Mouse (Mus musculus): ENCODE measurements at regions not wholly inside any gene's neighbourhood (a gene's known extent, or its start where the extent isn't known, plus 50 kb on each side); places are given as distances from the start of the nearest gene placed in this dataset.

- DNase-seq (ENCODE audit: low spot score), result peak; percentile 60
Observed at GRCm38 (mm10) chr19:21104462-21104936, 150.5 kb upstream of the Tmc1 start.

- DNase-seq (ENCODE audit: low spot score), result no peak
Observed at GRCm38 (mm10) chr19:21077771-21078548, 124.0 kb upstream of the Tmc1 start.

- no peak for DNase-seq (ENCODE audit: low spot score)
Observed at GRCm38 (mm10) chr19:21068381-21068780, 114.4 kb upstream of the Tmc1 start.

- no peak for DNase-seq (ENCODE audit: low spot score)
Observed at GRCm38 (mm10) chr19:21066432-21067113, 112.6 kb upstream of the Tmc1 start.

GRCm38 (mm10) chr19:21064902-21065301, 110.9 kb upstream of the Tmc1 start:
- DNase-seq (ENCODE audit: low spot score), result no peak

- DNase-seq (ENCODE audit: low spot score), result no peak
Observed at GRCm38 (mm10) chr19:21053597-21054544, 99.9 kb upstream of the Tmc1 start.

- DNase-seq (ENCODE audit: low spot score), result no peak
Observed at GRCm38 (mm10) chr19:21052771-21053170, 98.8 kb upstream of the Tmc1 start.

GRCm38 (mm10) chr19:21051872-21052271, 97.9 kb upstream of the Tmc1 start:
- DNase-seq (ENCODE audit: low spot score), result no peak

- DNase-seq (ENCODE audit: low spot score), result peak; percentile 27
Observed at GRCm38 (mm10) chr19:21050994-21051721, 97.2 kb upstream of the Tmc1 start.

GRCm38 (mm10) chr19:21049301-21049700, 95.3 kb upstream of the Tmc1 start:
- DNase-seq (ENCODE audit: low spot score), result no peak

GRCm38 (mm10) chr19:21045565-21045964, 91.6 kb upstream of the Tmc1 start:
- DNase-seq (ENCODE audit: low spot score), result no peak

- DNase-seq (ENCODE audit: low spot score), result no peak
Observed at GRCm38 (mm10) chr19:21043958-21044357, 90.0 kb upstream of the Tmc1 start.

GRCm38 (mm10) chr19:21042536-21042935, 88.5 kb upstream of the Tmc1 start:
- no peak for DNase-seq (ENCODE audit: low spot score)

- peak; percentile 69 for DNase-seq (ENCODE audit: low spot score)
Observed at GRCm38 (mm10) chr19:21037448-21038077, 83.6 kb upstream of the Tmc1 start.

- DNase-seq (ENCODE audit: low spot score), result peak; percentile 65
Observed at GRCm38 (mm10) chr19:21036507-21037425, 82.8 kb upstream of the Tmc1 start.

GRCm38 (mm10) chr19:21035505-21035904, 81.5 kb upstream of the Tmc1 start:
- DNase-seq (ENCODE audit: low spot score), result no peak

GRCm38 (mm10) chr19:21033991-21034390, 80.0 kb upstream of the Tmc1 start:
- no peak for DNase-seq (ENCODE audit: low spot score)

- no peak for DNase-seq (ENCODE audit: low spot score)
Observed at GRCm38 (mm10) chr19:21032558-21032957, 78.6 kb upstream of the Tmc1 start.

- peak; percentile 51 for DNase-seq (ENCODE audit: low spot score)
Observed at GRCm38 (mm10) chr19:21031768-21032308, 77.8 kb upstream of the Tmc1 start.

All from thymus, postnatal 0 days (tissue).